Mouse (Mus musculus) granulocyte monocyte progenitor cell, adult 5-6 weeks (primary cell): ENCODE results near the gene Cacng2. TPM values are rescaled to one million over a fixed set of nuclear protein-coding genes. Genes with fewer than 3 reads are reported as not detected.

Source experiments
- ATAC-seq: replicated peaks from 2 replicates; pipeline ENCODE4 v1.8.0; 2016; ENCODE audit warnings: mild to moderate bottlenecking, moderate TSS enrichment, inconsistent platforms; ENCODE audit not compliant: poor library complexity, severe bottlenecking
- total RNA-seq, 2 experiments: library from RNA; stranded (forward) in 1 of 2; stranded (reverse) in 1 of 2; fragments of 200-712, 200-1000 nt in 1 of 2; fragments of >200 nt in 1 of 2; fragmentation: Nextera tagmentation in 1 of 2; gene quantifications; 2 replicates each; pipeline ENCODE4 v1.2.3; 2014 to 2017

Cacng2 gene
- total RNA-seq (2014; fragmentation: Nextera tagmentation) (not detected in 2 replicates), total RNA-seq (2017) (not detected in 2 replicates)

DNA sequence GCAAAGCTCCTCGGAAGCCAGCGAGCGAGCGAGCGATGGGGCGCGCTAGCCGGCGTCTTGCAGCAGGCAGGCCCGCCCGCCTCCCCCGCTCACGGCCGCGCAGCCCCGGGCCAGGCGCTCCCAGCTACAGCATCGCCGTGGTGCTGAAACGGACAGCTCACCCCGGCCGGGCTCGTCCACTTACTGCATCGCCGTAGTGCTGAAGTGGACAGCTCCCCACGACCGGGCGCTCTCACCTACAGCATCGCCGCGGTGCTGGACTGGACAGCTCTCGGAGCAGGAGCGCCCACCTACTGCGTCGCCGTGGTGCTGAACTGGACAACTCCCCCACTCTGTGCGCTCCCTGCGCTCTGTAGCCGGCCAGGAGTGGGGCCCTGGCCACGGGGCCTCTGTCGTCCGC is at the start of gene Cacng2:
Gene Cacng2, minus strand, starts transcription at position 325 of the 400 bp plus-strand sequence.
- peak; percentile 100 for ATAC-seq

DNA sequence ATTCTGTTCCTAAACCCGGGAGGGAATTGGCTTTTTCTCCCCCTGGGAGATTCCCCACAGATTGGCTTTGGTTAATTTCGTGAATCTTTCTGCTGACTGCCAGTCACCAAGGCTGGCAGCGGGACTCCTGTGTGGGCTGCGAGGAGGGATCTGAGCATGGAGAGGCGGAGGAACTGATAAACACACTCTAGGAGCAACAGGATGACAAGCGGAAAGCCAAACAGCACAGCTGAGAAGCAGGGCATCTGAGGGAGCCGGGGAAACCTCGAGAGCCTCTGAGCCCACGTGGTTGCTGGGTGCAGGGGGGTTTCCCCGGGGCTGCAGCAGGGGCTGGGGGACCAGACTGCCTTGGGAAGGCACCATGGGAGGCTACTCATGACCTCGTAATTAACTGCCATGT is 49.7 kb upstream of the Cacng2 start:
- no peak for ATAC-seq

DNA sequence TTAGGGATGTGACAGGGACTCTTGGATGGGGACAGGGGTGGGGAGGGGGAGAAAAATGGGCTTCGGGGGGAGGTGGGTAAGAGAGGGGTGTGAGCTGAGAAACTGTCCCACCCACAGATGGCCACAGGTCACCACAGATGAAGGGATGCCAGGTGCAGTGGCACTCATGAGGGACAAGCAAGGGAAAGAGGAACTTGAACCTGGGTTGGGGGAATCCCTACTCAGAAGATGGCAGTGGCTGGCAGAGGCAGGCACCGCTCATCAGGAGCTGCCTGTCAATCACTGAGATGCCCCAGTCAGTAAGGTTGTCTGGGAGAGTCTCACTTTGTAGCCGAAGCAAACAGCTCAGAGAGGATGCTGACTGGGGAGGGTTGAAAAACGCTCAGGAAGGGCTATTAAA is 45.5 kb upstream of the Cacng2 start:
- no peak for ATAC-seq

DNA sequence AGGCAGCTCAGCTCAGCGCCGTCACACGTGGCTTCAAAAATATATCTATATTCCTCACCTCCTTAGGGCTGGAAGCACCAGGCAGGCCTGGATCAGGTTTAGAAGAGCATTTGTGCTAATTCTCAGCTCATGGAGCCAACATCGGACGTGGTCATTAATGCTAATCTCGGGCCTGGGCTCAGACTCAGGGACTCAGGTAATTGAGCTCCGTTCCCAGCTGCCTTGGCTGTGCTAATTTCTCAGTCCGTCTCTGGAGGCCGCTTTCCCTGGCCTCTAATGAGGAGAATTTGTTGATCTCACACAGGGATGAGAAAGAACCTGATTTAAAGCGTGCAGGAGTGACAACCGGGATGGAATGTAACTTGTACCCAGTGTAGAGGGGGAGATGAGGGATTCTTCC is 44.6 kb upstream of the Cacng2 start:
- no peak for ATAC-seq

DNA sequence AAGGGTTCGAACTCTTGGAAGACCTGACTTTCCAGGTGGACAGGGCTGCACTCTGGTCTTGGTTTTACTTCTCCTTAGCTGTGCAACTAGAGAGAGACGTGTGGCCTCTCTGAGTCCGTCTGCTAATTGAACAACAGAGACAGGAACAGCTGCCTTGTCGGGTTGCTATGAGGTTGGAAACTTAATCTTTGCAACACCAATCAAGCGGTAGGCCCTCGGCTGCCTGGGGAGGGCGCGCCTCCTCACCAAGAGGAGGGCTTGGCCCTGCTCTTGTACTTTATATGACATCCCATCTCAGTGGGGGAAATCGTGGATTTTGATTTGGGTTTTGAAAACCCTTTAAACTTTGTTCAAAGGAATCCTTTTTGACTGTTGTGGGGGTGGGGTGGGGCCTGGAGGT is 42.1 kb upstream of the Cacng2 start:
- no peak for ATAC-seq

DNA sequence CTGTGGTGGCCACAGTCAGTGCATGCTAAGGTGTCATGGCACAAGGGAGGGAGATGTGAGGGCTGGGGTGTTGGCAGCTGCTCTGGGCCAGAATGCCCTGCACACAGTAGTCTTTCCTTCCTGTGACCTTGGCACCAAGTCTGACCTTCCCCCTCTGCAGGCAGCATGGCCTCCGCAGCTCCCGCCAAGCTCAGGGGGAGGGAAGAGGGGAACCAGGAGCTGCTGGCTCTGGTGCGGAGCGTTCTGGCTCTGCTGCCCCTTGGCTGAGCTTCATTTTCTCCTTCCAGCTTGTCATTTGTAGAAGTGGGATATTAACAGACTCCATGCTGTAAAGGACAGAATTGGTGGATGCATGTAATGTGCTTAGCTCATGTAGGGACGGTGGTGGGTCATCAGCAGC is 38.5 kb upstream of the Cacng2 start:
- ATAC-seq, result no peak

DNA sequence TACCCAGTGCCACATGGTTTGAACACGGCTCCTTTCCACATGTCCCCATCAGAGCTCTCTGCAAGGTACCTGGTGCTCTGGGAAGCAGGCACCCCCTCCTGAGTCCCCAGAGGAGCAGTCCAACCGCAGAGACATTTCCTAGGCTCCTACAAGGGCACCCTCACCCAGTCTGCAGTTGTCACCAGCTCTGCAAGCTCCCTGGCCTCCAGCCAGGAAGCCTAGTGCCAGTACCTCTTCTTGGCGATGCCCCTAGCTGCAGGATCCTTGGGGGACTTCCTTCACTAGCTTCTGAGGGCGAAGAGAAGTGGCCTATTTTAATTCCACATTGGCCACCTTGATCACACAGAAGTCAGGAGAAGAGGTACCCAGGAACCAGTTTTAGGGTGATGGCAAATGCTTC is 38.0 kb upstream of the Cacng2 start:
- ATAC-seq, result no peak

DNA sequence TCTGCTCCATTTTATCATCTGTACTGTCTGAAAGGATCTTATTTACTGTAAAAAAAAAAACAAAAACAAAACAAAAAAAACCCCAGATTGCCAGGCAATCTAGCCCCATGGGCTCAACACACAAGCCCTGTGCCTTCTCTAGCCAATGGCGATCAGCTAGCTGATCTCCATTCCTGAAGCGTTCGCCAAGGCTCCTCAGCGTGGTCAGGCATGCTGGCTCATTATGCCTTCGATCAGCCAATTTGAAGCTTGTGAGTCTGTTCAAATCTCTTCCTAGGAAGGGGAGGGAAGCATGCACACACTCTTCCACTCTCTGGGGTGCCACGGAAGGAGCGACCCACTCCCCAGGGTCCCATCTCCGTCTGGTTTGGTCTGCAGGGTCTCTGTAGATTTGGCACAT is 37.5 kb upstream of the Cacng2 start:
- no peak for ATAC-seq

DNA sequence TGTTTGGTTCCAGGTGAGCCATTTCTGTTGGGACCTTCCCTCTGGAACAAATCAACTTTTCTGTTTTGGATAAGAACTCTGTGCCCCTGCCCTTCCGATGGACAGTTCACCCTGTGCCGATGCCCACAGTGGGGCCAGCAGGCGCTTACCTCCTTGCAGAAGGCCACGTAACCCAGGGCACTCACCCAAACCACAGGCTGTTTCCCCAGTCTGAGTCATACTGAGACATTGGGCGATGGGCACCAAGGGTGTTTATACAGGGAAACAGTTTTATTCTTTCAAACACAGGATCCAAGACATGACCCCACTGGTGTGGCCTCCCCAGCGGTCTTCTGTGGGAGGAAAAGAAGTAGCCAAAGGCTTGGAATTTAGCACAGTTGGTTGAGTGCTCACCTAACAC is 35.6 kb upstream of the Cacng2 start:
- no peak for ATAC-seq

DNA sequence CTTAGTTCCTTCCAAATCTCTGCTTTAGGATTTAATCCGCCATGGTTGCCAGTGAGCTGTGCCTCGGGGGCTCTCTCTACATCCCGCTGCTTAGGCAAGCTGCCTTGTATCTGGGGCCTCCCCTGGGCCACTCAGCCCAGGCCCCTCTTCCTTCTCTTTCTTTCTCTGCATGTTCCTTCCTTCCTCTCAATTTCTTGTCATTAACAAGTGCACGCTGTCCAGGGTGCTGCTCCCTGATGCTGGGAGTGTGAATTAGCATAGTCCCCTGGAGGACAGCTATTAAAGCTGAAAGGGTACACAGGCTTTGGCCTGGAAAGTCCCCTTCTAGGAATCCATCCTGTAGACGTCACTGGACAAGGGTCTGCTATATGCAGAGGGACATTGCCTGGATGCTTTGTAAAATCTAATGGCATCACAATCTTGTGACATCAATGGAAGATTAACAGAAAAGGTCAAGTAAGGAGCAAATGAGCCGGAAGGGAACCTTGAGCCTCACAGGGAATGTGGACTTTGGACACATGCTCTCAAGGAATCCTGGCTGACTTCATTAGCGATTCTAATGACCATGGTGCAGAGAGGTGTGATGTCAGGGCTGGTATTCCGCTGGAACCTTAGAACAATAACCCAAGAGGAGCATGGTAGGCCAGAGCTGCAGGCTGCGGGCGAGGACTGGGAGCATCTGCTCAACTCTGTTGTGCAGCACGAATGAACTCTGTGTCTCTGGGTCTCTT is 33.4 kb upstream of the Cacng2 start:
- ATAC-seq, result no peak

DNA sequence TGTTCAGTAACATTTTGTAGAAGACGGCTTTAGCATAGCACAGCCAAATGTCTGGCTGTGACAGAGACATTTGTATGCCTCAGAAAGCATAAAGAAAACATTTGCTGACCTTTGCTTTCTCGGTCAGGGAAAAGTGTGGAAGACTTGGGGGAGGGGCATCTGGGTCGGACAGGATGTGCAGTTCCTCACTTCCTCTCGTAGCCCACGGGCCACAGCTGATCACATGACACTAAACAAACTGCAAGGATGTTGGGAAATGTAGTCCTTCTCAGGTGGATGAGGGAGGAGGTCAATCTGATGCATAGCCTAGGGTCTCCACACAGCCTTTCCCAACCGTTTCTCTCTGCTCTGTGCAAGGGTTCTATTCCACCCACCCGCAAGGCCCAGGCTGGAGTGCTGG is 28.7 kb upstream of the Cacng2 start:
- no peak for ATAC-seq

DNA sequence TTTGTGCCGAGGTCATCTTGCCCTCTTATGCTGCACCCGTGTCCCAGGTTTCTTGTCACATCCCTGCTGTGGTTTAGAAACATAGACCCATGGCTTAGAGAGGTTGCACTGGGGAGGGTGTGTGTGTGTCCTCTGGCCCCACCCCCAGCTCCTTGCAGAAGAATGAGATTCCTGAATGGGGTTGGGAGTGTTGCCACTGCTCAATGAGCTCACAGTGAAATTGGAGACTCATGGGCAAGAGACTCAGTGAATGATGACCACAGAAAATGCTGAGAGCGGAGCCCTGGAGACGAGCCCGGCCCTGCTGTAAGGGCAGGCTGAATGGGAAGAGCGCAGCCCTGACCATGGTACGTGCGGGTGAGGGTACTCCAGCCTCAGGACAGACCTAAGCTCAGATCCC is 20.4 kb upstream of the Cacng2 start:
- ATAC-seq, result no peak

DNA sequence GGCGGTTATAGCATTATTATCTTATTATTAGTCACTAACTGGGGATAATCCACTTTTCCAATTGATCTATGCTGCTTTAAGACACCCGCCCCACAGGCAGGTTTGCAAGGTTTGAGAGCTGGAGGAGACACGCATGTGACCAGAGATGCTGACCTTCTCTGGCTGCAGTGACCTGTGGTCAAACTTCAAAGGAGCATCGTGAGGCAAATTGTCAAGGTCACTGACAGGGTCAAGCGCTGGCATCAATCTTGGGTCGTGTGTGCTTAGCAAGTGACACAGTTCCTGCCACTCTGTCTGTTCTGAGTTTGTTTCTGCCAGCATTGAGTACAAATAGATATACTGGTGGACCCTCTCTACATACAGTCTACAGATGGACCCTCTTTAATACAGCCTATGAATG is 14.8 kb upstream of the Cacng2 start:
- ATAC-seq, result no peak

DNA sequence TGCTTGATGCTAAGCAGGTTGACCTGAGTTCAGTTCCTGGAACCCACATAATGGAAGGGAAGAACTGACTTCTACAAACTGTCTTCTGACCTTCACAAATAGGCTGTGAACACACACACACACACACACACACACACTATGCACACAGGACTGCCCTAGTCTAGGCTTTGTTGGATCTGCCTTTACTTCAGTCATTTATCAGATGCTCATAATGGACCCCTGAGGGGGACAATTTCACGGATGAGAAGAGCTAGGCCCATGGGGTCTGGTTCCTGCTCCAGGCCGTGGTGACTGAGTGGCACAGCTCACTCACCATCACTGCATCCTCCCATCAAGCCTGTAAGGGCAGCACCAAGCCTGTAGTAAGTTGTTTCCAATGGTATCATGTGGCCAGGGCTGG is 13.6 kb upstream of the Cacng2 start:
- ATAC-seq, result no peak

DNA sequence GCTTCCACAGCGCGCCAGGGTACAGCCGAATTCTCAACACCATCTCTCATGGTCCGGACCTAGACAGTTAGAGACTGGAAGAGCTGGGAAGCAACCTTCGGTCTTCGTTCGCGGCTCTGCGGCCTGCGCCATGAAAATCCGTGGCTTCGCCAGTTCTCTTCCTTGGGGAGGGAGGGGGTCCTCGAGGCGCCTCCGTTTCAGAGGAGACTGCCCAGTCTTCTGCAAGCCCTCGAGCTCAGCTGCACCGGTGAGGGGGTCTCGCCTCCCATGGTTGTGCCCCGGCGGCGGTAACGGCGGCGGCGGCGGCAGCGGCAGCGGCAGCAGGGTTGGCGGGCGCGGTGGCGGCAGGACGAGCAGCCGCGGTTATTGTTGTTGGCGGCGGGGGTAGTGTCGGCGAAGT is 580 bp downstream of the Cacng2 start:
- no peak for ATAC-seq

DNA sequence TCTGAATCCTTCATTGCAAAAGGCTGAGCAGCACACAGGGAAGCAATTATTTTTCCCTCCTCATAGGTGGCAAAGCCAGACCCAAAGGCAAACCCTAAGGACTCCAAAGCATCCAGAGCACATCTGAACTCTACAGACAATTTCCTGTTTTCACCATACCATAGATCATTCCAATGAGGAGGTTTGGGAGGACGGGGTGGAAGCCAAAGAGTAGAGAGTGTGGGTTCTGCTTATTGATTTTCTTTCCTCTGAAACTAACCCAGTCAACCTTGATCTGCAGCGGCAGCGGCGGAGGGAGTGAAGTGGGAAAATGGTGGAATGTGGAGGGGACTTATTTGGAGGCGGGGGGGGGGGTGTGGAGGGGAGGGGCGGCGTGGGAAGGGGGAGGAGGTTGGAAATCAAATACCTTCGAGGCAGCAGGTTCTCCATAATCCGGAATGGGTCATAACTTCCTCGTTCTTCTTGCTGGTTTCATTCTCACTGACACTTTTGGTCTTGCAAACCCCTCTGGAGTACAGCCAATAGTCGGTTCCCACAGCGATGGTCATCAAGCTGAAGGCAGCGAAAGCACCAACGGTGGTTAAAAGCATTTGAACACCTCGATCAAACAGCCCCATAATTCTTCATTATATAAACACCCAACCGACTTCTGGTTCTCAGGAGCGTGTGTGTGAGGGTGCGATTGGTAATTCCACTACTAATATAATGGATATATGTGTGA is 1.4 kb downstream of the Cacng2 start:
- no peak for ATAC-seq

DNA sequence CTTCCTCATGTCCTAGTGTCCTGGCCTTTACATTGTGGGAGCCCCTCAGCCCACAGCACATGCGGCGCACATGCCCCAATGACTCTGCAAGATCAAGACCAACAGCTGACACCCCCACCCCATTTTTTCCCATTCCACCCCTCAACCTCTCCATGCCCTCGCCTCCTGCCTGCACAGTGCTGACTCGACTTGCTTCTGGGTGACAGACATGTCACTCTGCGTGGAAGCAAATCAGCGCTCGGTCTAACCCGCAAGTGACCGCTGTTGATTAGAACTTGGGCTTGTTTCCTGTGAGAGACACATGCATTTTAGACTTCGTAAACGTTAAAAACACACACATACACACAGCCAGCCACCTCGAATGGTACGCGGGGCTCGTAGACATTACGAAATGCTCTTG is 2.1 kb downstream of the Cacng2 start:
- ATAC-seq, result no peak

DNA sequence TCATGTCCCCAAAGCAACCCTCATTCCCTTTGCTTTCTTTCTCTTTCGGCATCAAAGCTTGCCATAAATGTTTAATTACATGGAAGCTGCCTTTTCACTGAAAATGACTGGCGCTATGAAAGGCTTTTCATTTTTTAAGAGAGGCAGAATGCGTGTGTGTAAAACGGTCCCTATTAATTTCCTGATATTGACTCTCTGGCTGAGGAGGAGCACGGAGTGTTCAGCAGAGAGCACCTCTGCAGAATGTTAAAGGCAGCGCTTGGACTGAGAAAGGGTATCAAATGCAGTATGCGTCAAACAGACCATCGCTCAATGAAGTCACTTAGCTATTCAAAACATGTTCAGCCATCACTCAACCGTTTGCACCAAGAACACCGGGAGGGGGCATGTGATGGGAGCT is 2.9 kb downstream of the Cacng2 start:
- no peak for ATAC-seq

DNA sequence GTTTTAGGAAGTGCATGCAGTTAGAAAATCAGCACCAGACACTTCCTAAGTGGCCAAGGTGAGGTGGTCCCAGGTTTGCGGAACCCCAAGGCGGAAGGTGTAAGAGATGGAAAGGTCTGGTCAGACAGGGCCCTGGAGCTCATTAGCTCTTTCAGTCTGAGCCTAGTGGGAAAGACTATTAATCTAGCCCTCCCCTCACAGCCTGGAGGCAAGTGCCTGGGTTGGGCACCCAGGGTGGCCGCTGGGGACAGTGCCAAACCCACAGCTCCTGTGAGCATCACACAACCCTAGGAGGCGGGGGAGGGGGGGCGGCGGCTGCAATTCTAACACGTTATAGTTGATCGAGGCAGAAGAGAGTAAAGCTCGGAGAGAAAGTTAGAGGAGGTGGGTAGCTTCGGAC is 3.6 kb downstream of the Cacng2 start:
- ATAC-seq, result no peak

DNA sequence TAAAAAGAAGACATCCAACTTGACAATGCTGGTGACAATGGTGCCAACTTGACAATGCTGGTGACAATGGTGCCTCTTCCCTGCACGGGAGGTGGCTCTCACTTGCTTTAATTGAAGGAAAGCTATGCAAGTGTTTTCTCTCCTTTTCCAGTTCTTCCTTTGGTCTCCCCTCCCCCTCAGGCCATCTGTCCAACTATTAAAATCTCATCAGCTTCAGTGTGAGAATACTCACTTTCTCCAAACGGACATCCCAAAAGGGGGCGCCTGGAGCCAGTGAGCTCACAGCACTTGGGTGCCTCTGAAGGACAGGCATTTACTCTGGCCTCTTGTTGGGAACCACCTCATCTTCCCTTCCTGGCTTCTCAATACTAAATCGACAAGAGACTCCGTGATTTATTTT is 20.3 kb downstream of the Cacng2 start:
- ATAC-seq, result no peak

DNA sequence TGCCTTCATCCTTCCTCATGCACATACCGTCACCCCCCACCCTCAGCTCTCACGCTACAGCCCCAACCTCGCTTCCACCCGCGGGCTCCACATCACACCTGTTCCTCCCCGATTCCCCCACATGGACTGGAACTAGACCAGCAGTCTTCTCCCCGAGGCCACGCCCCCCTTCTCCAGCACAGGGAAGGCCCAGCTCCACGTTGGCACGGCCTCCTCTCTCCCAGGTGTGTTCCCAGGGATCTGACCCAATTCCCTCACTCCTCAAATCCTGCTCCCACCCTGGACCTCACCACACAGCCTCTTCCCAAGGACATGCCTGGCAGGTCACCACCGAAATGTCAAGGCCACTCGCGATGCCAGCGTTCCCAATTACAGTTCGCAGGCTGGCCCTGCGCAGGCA is 23.8 kb downstream of the Cacng2 start:
- ATAC-seq, result no peak

DNA sequence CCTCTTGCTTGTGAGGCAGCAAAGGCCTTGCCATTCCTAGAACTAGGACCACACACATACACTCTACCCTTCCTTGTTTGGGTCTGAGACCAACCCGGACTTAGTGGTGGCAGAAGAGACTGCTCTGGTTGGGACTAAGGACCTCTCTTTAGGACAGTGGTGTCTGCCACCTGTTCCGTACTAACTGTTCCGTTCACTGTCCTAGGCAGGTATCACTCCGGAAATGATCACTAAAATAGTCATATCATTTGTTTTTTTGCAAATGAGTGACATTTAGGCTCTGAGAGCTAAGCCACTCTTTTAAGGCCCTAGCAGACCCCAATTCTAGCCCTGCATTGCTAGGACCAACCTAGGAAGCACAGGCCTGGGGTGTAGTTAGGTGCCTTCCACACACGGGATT is 26.2 kb downstream of the Cacng2 start:
- no peak for ATAC-seq
